Mouse (Mus musculus) limb, embryonic 14.5 days (tissue): ENCODE measurements around the gene Nsf. TPM values are rescaled to one million over a fixed set of nuclear protein-coding genes. Genes with fewer than 3 reads are reported as not detected.

Experiments
- ATAC-seq: fragments of 200-750 bp; cut with Nextera tagmentation; 2 replicates; pipeline ENCODE4 v1.8.0; 2017; ENCODE audit warnings: low read depth, moderate number of reproducible peaks, moderate TSS enrichment; ENCODE audit not compliant: low FRiP score
- DNase-seq: peaks from one replicate; pipeline ENCODE4 v3.0.0-alpha.2; 2015; ENCODE audit warnings: low spot score
- H3K27ac ChIP-seq: fragments of 300-500 bp; sonication (generic); replicated peaks from 2 replicates; pipeline ENCODE4 v1.5.1; 2014; ENCODE audit warnings: low read depth, mild to moderate bottlenecking, low read length, moderate library complexity, mixed read lengths
- H3K27me3 ChIP-seq: fragments of 300-500 bp; sonication (generic); 2 replicates; pipeline ENCODE4 v1.6.1; 2014; ENCODE audit warnings: low read length, mixed read lengths; ENCODE audit not compliant: control insufficient read depth, insufficient read depth
- H3K36me3 ChIP-seq: fragments of 300-500 bp; sonication (generic); 2 replicates; pipeline ENCODE4 v1.6.1; 2014; ENCODE audit warnings: mild to moderate bottlenecking, low read length, moderate library complexity, mixed read lengths; ENCODE audit not compliant: control insufficient read depth, insufficient read depth
- H3K4me1 ChIP-seq: fragments of 300-500 bp; sonication (generic); 2 replicates; pipeline ENCODE4 v1.6.1; 2014; ENCODE audit warnings: antibody characterized with exemption, low read length, mixed read lengths; ENCODE audit not compliant: control insufficient read depth, insufficient read depth
- H3K4me2 ChIP-seq: fragments of 300-500 bp; sonication (generic); replicated peaks from 2 replicates; pipeline ENCODE4 v1.6.1; 2014; ENCODE audit warnings: low read depth, mild to moderate bottlenecking, low read length, moderate library complexity; ENCODE audit not compliant: severe bottlenecking
- H3K4me3 ChIP-seq: fragments of 300-500 bp; sonication (generic); replicated peaks from 2 replicates; pipeline ENCODE4 v1.5.1; 2014; ENCODE audit warnings: low read length
- H3K9ac ChIP-seq: fragments of 300-500 bp; sonication (generic); 2 replicates; pipeline ENCODE4 v1.6.1; 2014; ENCODE audit warnings: mild to moderate bottlenecking, low read depth, low read length, moderate library complexity; ENCODE audit not compliant: severe bottlenecking
- H3K9me3 ChIP-seq: fragments of 300-500 bp; sonication (generic); 2 replicates; pipeline ENCODE4 v1.6.1; 2016; ENCODE audit warnings: low read length; ENCODE audit not compliant: control insufficient read depth
- POLR2A ChIP-seq: fragments of 200-500 bp; IDR thresholded peaks from 2 replicates; pipeline ENCODE4 v1.8.0; 2012; ENCODE audit warnings: inconsistent platforms, mild to moderate bottlenecking, moderate library complexity, borderline replicate concordance; ENCODE audit not compliant: insufficient read depth, insufficient read length; ENCODE audit errors: extremely low read depth
- WGBS: fragments of 180-500 bp; shearing (Covaris S2); extraction: QIAGEN DNeasy Blood & Tissue Kit; methylation state at CpG from one replicate; pipeline ENCODE4 v1.1.7; 2014; 5-methylcytosine and 5-hydroxymethylcytosine counted together
- polyA plus RNA-seq, 2 experiments: library from polyadenylated mRNA; depleted of rRNA in 1 of 2; stranded (reverse) in 1 of 2; unstranded in 1 of 2; fragments of >200 nt; fragmentation: Nextera tagmentation in 1 of 2; extraction: Ambion mirVana in 1 of 2; gene quantifications; 2 replicates each; pipeline versions ENCODE4 v1.2.1 to v1.2.3; 2012 to 2014

The Nsf gene
- polyA plus RNA-seq, 2 experiments, result 33.5 to 43.6 TPM

DNA sequence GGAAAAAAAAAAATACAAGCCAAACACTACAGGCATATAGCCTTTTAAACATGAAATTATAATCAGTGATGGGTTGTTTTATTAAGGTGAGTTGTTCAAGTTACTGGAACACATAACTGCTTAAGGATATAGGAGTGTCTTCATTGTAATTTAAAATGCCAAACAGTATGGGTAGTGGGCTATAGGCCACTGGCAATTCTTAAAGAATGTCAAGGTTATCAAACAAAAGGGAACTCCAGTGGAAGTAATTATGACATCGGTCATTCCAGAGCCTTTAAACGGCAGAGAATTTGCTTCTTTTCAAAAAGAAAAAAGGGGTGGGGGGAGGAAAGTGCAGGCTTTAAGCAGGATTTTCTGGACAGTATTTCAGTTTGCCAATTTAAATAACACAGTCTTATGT, 18.1 kb downstream of the Nsf start:
- H3K4me2 ChIP-seq, result no peak overlapping the region
- no peaks in the 10 kb centered on the region for H3K36me3 ChIP-seq
- H3K4me3 ChIP-seq, result no peak overlapping the region
- H3K9ac ChIP-seq, result no peak overlapping the region
- 68% methylated on average over 2 of the region's 2 CpGs for WGBS
- H3K9me3 ChIP-seq, result no peaks in the 10 kb centered on the region
- H3K4me1 ChIP-seq, result no peaks in the 10 kb centered on the region
- no peak overlapping the region for H3K27ac ChIP-seq
- TF ChIP-seq POLR2A, result no peak
- ATAC-seq (no peak), DNase-seq (no peak)
- no peaks in the 10 kb centered on the region for H3K27me3 ChIP-seq

DNA sequence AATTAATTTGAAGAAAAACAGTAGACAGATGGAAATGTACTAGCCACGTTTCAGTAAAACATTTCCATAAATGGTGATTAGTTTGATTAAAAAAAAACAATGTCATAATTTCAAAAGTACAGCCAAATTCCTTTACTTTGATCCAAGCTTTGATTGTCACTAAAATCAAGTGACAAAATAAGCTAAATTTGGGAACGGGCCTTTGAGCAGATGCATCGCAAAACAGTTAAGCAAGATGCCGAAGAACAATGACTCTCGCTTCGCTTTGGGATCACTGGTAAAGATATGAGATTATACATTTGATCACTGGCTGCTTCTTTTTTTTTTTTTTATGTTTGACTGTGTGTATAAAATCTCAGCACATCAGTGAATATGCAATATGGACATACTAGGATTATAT, 20.0 kb downstream of the Nsf start:
- 88% methylated on average over 6 of the region's 6 CpGs for WGBS
- H3K36me3 ChIP-seq, result no peaks in the 10 kb centered on the region
- no peak for DNase-seq
- H3K4me2 ChIP-seq, result no peak overlapping the region
- TF ChIP-seq POLR2A, result no peak
- H3K9ac ChIP-seq, result no peak overlapping the region
- no peak overlapping the region for H3K27ac ChIP-seq
- ATAC-seq, result no peak
- H3K27me3 ChIP-seq, result no peaks in the 10 kb centered on the region
- no peaks in the 10 kb centered on the region for H3K9me3 ChIP-seq
- no peak overlapping the region for H3K4me3 ChIP-seq
- H3K4me1 ChIP-seq, result no peaks in the 10 kb centered on the region

DNA sequence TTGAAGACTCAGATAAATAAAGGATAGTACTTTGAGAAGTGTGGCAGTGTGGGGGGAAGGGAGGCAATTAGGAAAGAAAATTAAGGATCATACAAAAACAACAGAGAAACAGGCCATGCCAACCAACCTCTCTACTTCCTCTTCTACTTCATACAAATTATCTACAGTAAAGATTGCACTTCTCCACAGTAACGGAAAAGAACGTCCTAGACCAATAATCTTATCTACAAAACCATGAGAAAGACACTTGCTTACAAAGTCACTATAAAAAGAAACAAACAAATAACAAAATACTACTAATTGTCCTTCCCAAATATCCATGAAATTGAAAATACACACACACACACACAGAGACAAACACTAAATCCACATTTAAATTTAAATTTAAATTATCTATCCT, 29.9 kb downstream of the Nsf start:
- H3K4me1 ChIP-seq, result no peaks in the 10 kb centered on the region
- WGBS, result 96% methylated on average over 2 of the region's 2 CpGs

DNA sequence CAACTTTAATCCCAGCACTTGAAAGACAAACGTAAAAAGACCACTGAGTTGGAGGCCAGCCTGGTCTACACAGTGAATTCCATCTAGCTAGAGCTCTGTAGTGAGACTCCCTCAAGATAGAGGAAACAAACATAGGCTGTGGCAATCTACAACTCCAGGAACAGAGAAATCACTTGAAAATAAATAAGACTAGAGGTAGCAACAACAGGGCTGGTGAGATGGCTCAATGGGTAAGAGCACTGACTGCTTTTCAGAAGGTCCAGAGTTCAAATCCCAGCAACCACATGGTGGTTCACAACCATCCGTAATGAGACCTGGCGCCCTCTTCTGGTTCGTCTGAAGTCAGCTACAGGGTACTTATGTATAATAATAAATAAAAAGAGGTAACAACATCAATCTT, 30.6 kb downstream of the Nsf start:
- DNase-seq (no peak), ATAC-seq (no peak)
- H3K4me3 ChIP-seq, result no peak overlapping the region
- WGBS, result 91% methylated on average over 4 of the region's 4 CpGs
- no peak overlapping the region for H3K4me2 ChIP-seq
- H3K9ac ChIP-seq, result no peak overlapping the region
- H3K4me1 ChIP-seq, result no peaks in the 10 kb centered on the region
- no peaks in the 10 kb centered on the region for H3K27me3 ChIP-seq
- TF ChIP-seq POLR2A, result no peak
- H3K9me3 ChIP-seq, result no peaks in the 10 kb centered on the region
- H3K36me3 ChIP-seq, result peaks cover 29% of the 10 kb centered on the region
- no peak overlapping the region for H3K27ac ChIP-seq

More for the DNA sequence above, 29.9 kb downstream of the Nsf start:
- Histone ChIP-seq H3K9me3 (no peaks in the 10 kb centered on the region), H3K4me3 (no peak overlapping the region), H3K4me2 (no peak overlapping the region), H3K27me3 (no peaks in the 10 kb centered on the region), H3K27ac (no peak overlapping the region), H3K9ac (no peak overlapping the region), H3K36me3 (peaks cover 29% of the 10 kb centered on the region)
- TF ChIP-seq POLR2A, result no peak
- ATAC-seq (no peak), DNase-seq (no peak)

DNA sequence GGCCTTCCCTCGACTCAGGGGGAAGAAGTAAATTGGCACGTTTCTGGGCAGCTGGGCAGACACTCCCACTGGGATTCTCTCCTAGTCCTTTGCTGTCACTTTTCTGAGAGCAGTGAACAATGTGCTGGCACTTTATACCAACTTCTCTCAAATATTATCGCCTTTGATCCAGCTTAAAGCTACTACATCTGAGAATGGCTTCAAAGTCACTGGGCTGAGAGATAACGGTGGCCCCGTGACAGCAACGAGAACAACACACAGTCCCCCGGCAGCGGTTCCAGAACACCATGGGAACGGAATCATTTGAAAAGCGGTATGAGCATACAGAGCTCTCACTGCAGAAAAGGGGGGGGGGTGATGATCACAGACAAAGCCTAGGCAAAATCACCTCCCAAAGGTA, 31.0 kb downstream of the Nsf start:
- Histone ChIP-seq H3K4me3 (no peak overlapping the region), H3K36me3 (peaks cover 29% of the 10 kb centered on the region), H3K4me1 (no peaks in the 10 kb centered on the region), H3K9me3 (no peaks in the 10 kb centered on the region), H3K9ac (no peak overlapping the region), H3K27ac (no peak overlapping the region), H3K4me2 (no peak overlapping the region), H3K27me3 (no peaks in the 10 kb centered on the region)
- 93% methylated on average over 10 of the region's 10 CpGs for WGBS
- TF ChIP-seq POLR2A, result no peak
- ATAC-seq (no peak), DNase-seq (no peak)

DNA sequence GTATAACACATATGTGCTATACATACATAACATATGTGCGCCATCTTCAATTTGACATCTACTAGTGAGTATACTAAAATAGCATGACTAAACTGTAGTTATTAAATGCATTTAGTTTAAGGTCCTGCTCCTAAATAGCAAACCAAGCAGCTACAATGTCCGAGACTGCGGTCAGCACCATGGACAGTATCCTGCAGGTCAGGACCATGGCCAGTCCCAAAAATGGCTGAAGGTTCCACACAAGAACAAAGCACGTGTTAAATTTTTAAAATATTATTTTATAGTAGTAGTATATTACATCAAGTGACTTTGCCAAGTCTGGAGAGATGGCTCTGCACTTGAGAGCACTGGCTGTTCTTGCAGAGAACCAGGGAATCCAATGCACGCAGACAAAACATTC, 33.2 kb downstream of the Nsf start:
- Histone ChIP-seq H3K9ac (no peak overlapping the region), H3K4me3 (no peak overlapping the region), H3K4me2 (no peak overlapping the region), H3K4me1 (no peaks in the 10 kb centered on the region), H3K27ac (no peak overlapping the region), H3K9me3 (no peaks in the 10 kb centered on the region), H3K36me3 (peaks cover 26% of the 10 kb centered on the region), H3K27me3 (no peaks in the 10 kb centered on the region)
- ATAC-seq (no peak), DNase-seq (peak; percentile 41)
- no peak for TF ChIP-seq POLR2A
- WGBS, result 62% methylated on average over 5 of the region's 5 CpGs
